Mouse (Mus musculus) CH12.LX (cell line): ENCODE data around the gene Hoxb7. TPM values are rescaled to one million over a fixed set of nuclear protein-coding genes. Genes with fewer than 3 reads are reported as not detected.

Experiments
- DNase-seq: peaks from one replicate; pipeline ENCODE4 v3.0.0-alpha.2; 2013; ENCODE audit errors: extremely low read depth
- H3K27ac ChIP-seq: 2 replicates; pipeline ENCODE4 v1.5.1; 2012; ENCODE audit warnings: low read depth, mild to moderate bottlenecking, control low read depth, moderate library complexity; ENCODE audit not compliant: insufficient read depth
- H3K27me3 ChIP-seq: replicated peaks from 2 replicates; pipeline ENCODE3; 2012; ENCODE audit warnings: inconsistent platforms
- H3K36me3 ChIP-seq, 2 experiments: replicated peaks in 1 of 2; 2 replicates each; pipeline versions ENCODE3 to v1.6.1; 2012; ENCODE audit warnings: inconsistent platforms in 1 of 2, low read length in 1 of 2, mild to moderate bottlenecking in 1 of 2, mixed read lengths in 1 of 2, moderate library complexity in 1 of 2; ENCODE audit not compliant: control insufficient read depth in 1 of 2, insufficient read depth in 1 of 2
- H3K4me1 ChIP-seq, 2 experiments: 2 replicates each; pipeline ENCODE4 v1.6.1; 2012; ENCODE audit warnings: inconsistent platforms in 1 of 2, moderate library complexity in 1 of 2; ENCODE audit not compliant: insufficient read depth in 2 of 2, control insufficient read depth in 1 of 2
- H3K4me2 ChIP-seq: 2 replicates; pipeline ENCODE4 v1.6.1; 2012; ENCODE audit warnings: low read depth, mild to moderate bottlenecking, control low read depth; ENCODE audit not compliant: poor library complexity, insufficient read depth, severe bottlenecking
- H3K4me3 ChIP-seq, 3 experiments: fragments of 150-350 bp in 1 of 3; sonication (generic) in 1 of 3; replicated peaks in 1 of 3; 2 replicates each; pipeline versions ENCODE3 to v1.5.1; 2011 to 2012; ENCODE audit warnings: low read depth in 2 of 3, low read length in 2 of 3, mild to moderate bottlenecking in 2 of 3, moderate library complexity in 2 of 3, control low read depth in 1 of 3, improper control_type of control experiment in 1 of 3, inconsistent platforms in 1 of 3, mixed read lengths in 1 of 3; ENCODE audit not compliant: poor library complexity in 1 of 3
- H3K79me2 ChIP-seq: replicated peaks from 2 replicates; pipeline ENCODE4 v1.6.1; 2012; ENCODE audit warnings: mild to moderate bottlenecking, moderate library complexity; ENCODE audit not compliant: control insufficient read depth, poor library complexity, insufficient read depth, severe bottlenecking; ENCODE audit errors: extremely low read depth
- H3K9ac ChIP-seq: 2 replicates; pipeline ENCODE4 v1.6.1; 2012; ENCODE audit warnings: low read depth, mild to moderate bottlenecking, control low read depth, moderate library complexity; ENCODE audit not compliant: insufficient read depth
- H3K9me3 ChIP-seq: replicated peaks from 2 replicates; pipeline ENCODE3; 2012; ENCODE audit warnings: low read length, inconsistent platforms, mixed read lengths
- CHD1 ChIP-seq: IDR thresholded peaks from 2 replicates; pipeline ENCODE4 v1.6.1; 2012; ENCODE audit warnings: low read depth, low read length, improper control_type of control experiment, inconsistent platforms
- CTCF ChIP-seq, 2 experiments: IDR thresholded peaks in 1 of 2; conservative IDR thresholded peaks in 1 of 2; 2 replicates each; pipeline ENCODE4 v1.5.1; 2011 to 2012; ENCODE audit warnings: low read depth in 2 of 2, low read length in 2 of 2, improper control_type of control experiment in 1 of 2, inconsistent platforms in 1 of 2, mild to moderate bottlenecking in 1 of 2, moderate library complexity in 1 of 2
- E2F4 ChIP-seq: IDR thresholded peaks from 2 replicates; pipeline ENCODE4 v1.6.1; 2011; ENCODE audit warnings: low read depth, low read length, improper control_type of control experiment; ENCODE audit not compliant: insufficient replicate concordance
- ELF1 ChIP-seq: IDR thresholded peaks from 2 replicates; pipeline ENCODE4 v1.6.1; 2014; ENCODE audit warnings: low read depth, mild to moderate bottlenecking, inconsistent platforms, low read length, improper control_type of control experiment
- GABPA ChIP-seq: IDR thresholded peaks from 2 replicates; pipeline ENCODE4 v1.6.1; 2012; ENCODE audit warnings: low read depth, low read length, improper control_type of control experiment, inconsistent platforms; ENCODE audit not compliant: insufficient replicate concordance
- HCFC1 ChIP-seq: IDR thresholded peaks from 2 replicates; pipeline ENCODE4 v1.6.1; 2012; ENCODE audit warnings: low read depth, mild to moderate bottlenecking, inconsistent platforms, low read length, improper control_type of control experiment
- IRF4 ChIP-seq: IDR thresholded peaks from 2 replicates; pipeline ENCODE4 v1.6.1; 2014; ENCODE audit warnings: low read depth, mild to moderate bottlenecking, inconsistent platforms, low read length, improper control_type of control experiment
- JUN ChIP-seq: IDR thresholded peaks from 2 replicates; pipeline ENCODE4 v1.6.1; 2011; ENCODE audit warnings: low read depth, mild to moderate bottlenecking, low read length, improper control_type of control experiment, moderate library complexity; ENCODE audit not compliant: insufficient read depth
- KAT2A ChIP-seq: IDR thresholded peaks from 2 replicates; pipeline ENCODE4 v1.6.1; 2012; ENCODE audit warnings: low read length, improper control_type of control experiment, inconsistent platforms; ENCODE audit not compliant: insufficient replicate concordance
- MAFK ChIP-seq: IDR thresholded peaks from 2 replicates; pipeline ENCODE4 v1.6.1; 2011; ENCODE audit warnings: low read length, improper control_type of control experiment; ENCODE audit not compliant: insufficient replicate concordance
- MAX ChIP-seq: IDR thresholded peaks from 2 replicates; pipeline ENCODE4 v1.6.1; 2011; ENCODE audit warnings: low read length, improper control_type of control experiment
- MYC ChIP-seq: IDR thresholded peaks from 2 replicates; pipeline ENCODE4 v1.6.1; 2011; ENCODE audit warnings: low read depth, mild to moderate bottlenecking, improper control_type of control experiment, low read length
- NRF1 ChIP-seq: IDR thresholded peaks from 2 replicates; pipeline ENCODE4 v1.6.1; 2014; ENCODE audit warnings: low read depth, mild to moderate bottlenecking, inconsistent platforms, low read length, improper control_type of control experiment, moderate library complexity
- POLR2A ChIP-seq: IDR thresholded peaks from 2 replicates; pipeline ENCODE4 v1.6.1; 2011; ENCODE audit warnings: low read depth, mild to moderate bottlenecking, improper control_type of control experiment, low read length
- POLR2AphosphoS2 ChIP-seq: IDR thresholded peaks from 2 replicates; pipeline ENCODE4 v1.6.1; 2011; ENCODE audit warnings: low read depth, low read length, improper control_type of control experiment
- RCOR1 ChIP-seq: conservative IDR thresholded peaks from 2 replicates; pipeline ENCODE4 v1.6.1; 2012; ENCODE audit warnings: low read depth, mild to moderate bottlenecking, inconsistent platforms, low read length, improper control_type of control experiment
- SMC3 ChIP-seq: IDR thresholded peaks from 2 replicates; pipeline ENCODE4 v1.6.1; 2011; ENCODE audit warnings: low read depth, low read length, improper control_type of control experiment
- TBP ChIP-seq: conservative IDR thresholded peaks from 2 replicates; pipeline ENCODE4 v1.6.1; 2011; ENCODE audit warnings: low read depth, low read length, improper control_type of control experiment
- TCF12 ChIP-seq: IDR thresholded peaks from 2 replicates; pipeline ENCODE4 v1.6.1; 2014; ENCODE audit warnings: low read depth, mild to moderate bottlenecking, inconsistent platforms, low read length, improper control_type of control experiment
- UBTF ChIP-seq: IDR thresholded peaks from 2 replicates; pipeline ENCODE4 v1.6.1; 2012; ENCODE audit warnings: low read depth, mild to moderate bottlenecking, inconsistent platforms, low read length, improper control_type of control experiment, moderate library complexity
- USF1 ChIP-seq: IDR thresholded peaks from 2 replicates; pipeline ENCODE4 v1.6.1; 2014; ENCODE audit warnings: low read depth, mild to moderate bottlenecking, inconsistent platforms, low read length, improper control_type of control experiment
- USF2 ChIP-seq: conservative IDR thresholded peaks from 2 replicates; pipeline ENCODE4 v1.6.1; 2011; ENCODE audit warnings: low read depth, low read length, improper control_type of control experiment
- ZC3H11A ChIP-seq: IDR thresholded peaks from 2 replicates; pipeline ENCODE4 v1.6.1; 2012; ENCODE audit warnings: low read depth, mild to moderate bottlenecking, inconsistent platforms, low read length, improper control_type of control experiment
- ZMIZ1 ChIP-seq: IDR thresholded peaks from 2 replicates; pipeline ENCODE4 v1.6.1; 2012; ENCODE audit warnings: low read depth, mild to moderate bottlenecking, inconsistent platforms, low read length, improper control_type of control experiment
- ZNF384 ChIP-seq: IDR thresholded peaks from 2 replicates; pipeline ENCODE4 v1.6.1; 2012; ENCODE audit warnings: low read depth, low read length, improper control_type of control experiment, inconsistent platforms
- dilution Hi-C: fragments of 300-500 bp; cut with MboI; formaldehyde crosslinking; loops from 2 replicates; pipeline ENCODE4 v1.14.3; 2020; ENCODE audit warnings: low sequenced_read_pairs; ENCODE audit not compliant: extremely low pct_unique_long_range_greater_than_20kb, extremely low pct_ligation_motif_present
- in situ Hi-C: fragments of 300-500 bp; cut with MboI; formaldehyde crosslinking; loops from 3 replicates; pipeline ENCODE4 v1.14.3; 2019; ENCODE audit warnings: low sequenced_read_pairs, low pct_ligation_motif_present, low pct_unique_long_range_greater_than_20kb, mixed read lengths
- polyA plus RNA-seq: library from polyadenylated mRNA; unstranded; fragments of >175 nt; gene quantifications from 2 replicates; pipeline ENCODE4 v1.2.1, GENCODE M21; 2012; ENCODE audit warnings: low read depth; ENCODE audit not compliant: insufficient read length
- total RNA-seq, 2 experiments: library from RNA; depleted of rRNA; stranded (reverse); fragments of 300-350 nt in 1 of 2; fragments of >200 nt in 1 of 2; gene quantifications; 2 replicates each; pipeline ENCODE4 v1.2.3; 2012 to 2014

Hoxb7 gene
- total and polyA plus RNA-seq, 3 experiments = not detected

DNA sequence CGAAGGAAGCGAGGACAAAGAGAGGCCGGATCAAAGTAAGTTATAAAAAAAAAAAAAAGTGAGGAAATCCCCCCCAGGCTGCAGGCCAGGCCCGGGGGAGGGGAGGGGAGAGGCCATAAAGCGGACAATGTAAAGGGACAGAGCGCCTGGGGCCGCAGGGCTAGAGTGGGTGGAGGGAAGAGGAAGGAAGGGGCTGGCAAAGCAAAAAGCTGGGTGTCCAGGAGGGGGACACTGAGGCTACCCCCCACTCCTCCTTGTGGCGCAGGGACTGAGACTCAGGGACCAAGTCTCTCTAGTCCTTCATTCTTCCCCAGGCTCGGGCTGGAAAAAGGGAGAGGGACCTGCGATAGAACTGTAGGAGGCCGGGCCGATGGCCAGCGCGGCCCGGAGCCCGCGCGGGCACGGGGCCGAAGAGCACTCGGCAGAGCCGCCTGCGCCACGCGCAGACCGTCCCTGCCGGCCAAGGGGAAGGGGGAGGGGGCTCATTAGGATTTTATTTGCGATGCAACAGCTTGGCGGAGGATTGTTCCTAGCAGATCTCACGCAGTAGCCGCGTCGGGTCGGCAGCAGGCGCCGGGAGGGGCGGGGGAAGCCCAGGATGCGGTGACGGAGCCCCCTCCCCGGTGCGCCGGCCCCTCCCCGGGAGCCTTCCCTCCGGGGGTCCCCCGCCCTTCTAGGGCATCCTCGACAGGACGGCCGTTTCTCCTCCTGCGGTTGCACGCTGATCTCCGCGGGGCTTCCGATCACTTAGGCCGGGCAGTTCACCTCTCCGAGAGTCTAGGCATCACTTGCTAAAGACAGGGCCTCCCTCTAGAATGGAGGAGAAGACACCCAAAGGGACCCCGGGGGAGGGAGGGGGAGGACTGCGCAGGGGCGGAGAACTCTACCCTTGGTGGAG is 14.2 kb upstream of the Hoxb7 start:
- Histone ChIP-seq H3K27ac (no peak overlapping the region), H3K4me3 (no peak overlapping the region), H3K36me3 (no peaks in the 10 kb centered on the region), H3K9ac (no peak overlapping the region), H3K27me3 (peaks cover 98% of the 10 kb centered on the region), H3K4me2 (no peak overlapping the region), H3K79me2 (no peaks in the 10 kb centered on the region), H3K4me1 (peaks cover 0 to 5% of the 10 kb centered on the region in 2 experiments; a peak in 1 of 4 replicates), H3K9me3 (peaks cover 14% of the 10 kb centered on the region)
- DNase-seq = no peak
- dilution Hi-C loops = no loop called here
- TF ChIP-seq MAX = no peak
- TF ChIP-seq ELF1 = no peak
- TF ChIP-seq GABPA = no peak
- no peak for TF ChIP-seq HCFC1
- TF ChIP-seq TCF12 = no peak
- TF ChIP-seq JUN = no peak
- no peak for TF ChIP-seq E2F4
- no peak for TF ChIP-seq POLR2A
- TF ChIP-seq MYC = no peak
- no peak for TF ChIP-seq ZNF384
- no peak for TF ChIP-seq RCOR1
- TF ChIP-seq USF1 = no peak
- TF ChIP-seq KAT2A = no peak
- no peak for TF ChIP-seq SMC3
- TF ChIP-seq ZMIZ1 = no peak
- no peak for TF ChIP-seq CHD1
- no peak for TF ChIP-seq UBTF
- in situ Hi-C loops = no loop called here

DNA sequence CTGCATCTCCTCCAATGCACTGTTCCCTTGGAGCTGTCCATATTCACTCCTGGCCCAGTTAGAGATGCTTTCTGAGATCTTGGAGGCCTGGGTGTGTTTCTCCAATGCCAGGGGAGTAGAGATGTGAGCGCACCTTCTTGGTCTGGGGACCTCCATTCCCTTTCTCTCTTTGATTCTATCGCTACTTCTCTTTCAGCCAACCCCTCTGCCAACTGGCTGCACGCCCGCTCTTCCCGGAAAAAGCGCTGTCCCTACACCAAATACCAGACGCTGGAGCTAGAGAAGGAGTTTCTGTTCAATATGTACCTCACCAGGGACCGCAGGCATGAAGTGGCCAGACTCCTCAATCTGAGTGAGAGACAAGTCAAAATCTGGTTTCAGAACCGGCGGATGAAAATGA is 12.0 kb upstream of the Hoxb7 start:
- in situ Hi-C loops (no loop called here), dilution Hi-C loops (no loop called here)
- Histone ChIP-seq H3K27me3 (peaks cover 95% of the 10 kb centered on the region), H3K4me1 (peaks cover 0 to 5% of the 10 kb centered on the region in 2 experiments; a peak in 1 of 4 replicates), H3K9ac (no peak overlapping the region), H3K4me3 (no peak overlapping the region), H3K9me3 (peaks cover 14% of the 10 kb centered on the region), H3K27ac (no peak overlapping the region), H3K4me2 (no peak overlapping the region), H3K36me3 (no peaks in the 10 kb centered on the region), H3K79me2 (no peaks in the 10 kb centered on the region)
- TF ChIP-seq ELF1 = no peak
- no peak for TF ChIP-seq POLR2AphosphoS2
- no peak for TF ChIP-seq ZC3H11A
- TF ChIP-seq MAFK = no peak
- TF ChIP-seq TBP = no peak
- TF ChIP-seq GABPA = no peak
- no peak for TF ChIP-seq IRF4
- TF ChIP-seq NRF1 = no peak
- TF ChIP-seq USF1 = no peak
- TF ChIP-seq HCFC1 = no peak
- no peak for TF ChIP-seq USF2
- no peak for TF ChIP-seq CTCF (conservative IDR thresholded peaks at IDR 0.05 in 1 of 2, IDR thresholded peaks at IDR 0.05 in 1 of 2; ENCODE audit: low read depth in 2 of 2, low read length in 2 of 2)
- DNase-seq = no peak
